Mouse (Mus musculus) lung, embryonic 16.5 days (tissue): ENCODE measurements around the gene Hist1h2ag. TPM values are rescaled to one million over a fixed set of nuclear protein-coding genes. Genes with fewer than 3 reads are reported as not detected.

Experiments used
- ATAC-seq: fragments of 200-750 bp; cut with Nextera tagmentation; 2 replicates; pipeline ENCODE4 v1.8.0; 2017; ENCODE audit warnings: low read depth, mild to moderate bottlenecking, moderate library complexity
- H3K27ac ChIP-seq: fragments of 300-500 bp; sonication (generic); 2 replicates; pipeline ENCODE4 v1.5.1; 2014; ENCODE audit warnings: mild to moderate bottlenecking, control low read depth, low read length
- H3K27me3 ChIP-seq: fragments of 300-500 bp; sonication (generic); 2 replicates; pipeline ENCODE4 v1.6.1; 2014; ENCODE audit warnings: low read depth, low read length, mixed read lengths; ENCODE audit not compliant: control insufficient read depth, insufficient read depth
- H3K36me3 ChIP-seq: fragments of 300-500 bp; sonication (generic); 2 replicates; pipeline ENCODE4 v1.6.1; 2014; ENCODE audit warnings: low read length; ENCODE audit not compliant: control insufficient read depth, insufficient read depth
- H3K4me1 ChIP-seq: fragments of 300-500 bp; sonication (generic); replicated peaks from 2 replicates; pipeline ENCODE4 v1.6.1; 2014; ENCODE audit warnings: low read length, mixed read lengths; ENCODE audit not compliant: control insufficient read depth, insufficient read depth
- H3K4me2 ChIP-seq: fragments of 300-500 bp; sonication (generic); 2 replicates; pipeline ENCODE4 v1.6.1; 2014; ENCODE audit warnings: low read depth, low read length, control low read depth
- H3K4me3 ChIP-seq: fragments of 300-500 bp; sonication (generic); 2 replicates; pipeline ENCODE4 v1.5.1; 2014; ENCODE audit warnings: mild to moderate bottlenecking, low read length, control low read depth
- H3K9ac ChIP-seq: fragments of 300-500 bp; sonication (generic); 2 replicates; pipeline ENCODE4 v1.6.1; 2014; ENCODE audit warnings: low read length, control low read depth
- H3K9me3 ChIP-seq: fragments of 300-500 bp; sonication (generic); 2 replicates; pipeline ENCODE4 v1.6.1; 2016; ENCODE audit warnings: low read length; ENCODE audit not compliant: control insufficient read depth
- WGBS: fragments of 180-500 bp; shearing (Covaris S2); extraction: QIAGEN DNeasy Blood & Tissue Kit; methylation state at CpG from one replicate; pipeline ENCODE4 v1.1.7; 2014; 5-methylcytosine and 5-hydroxymethylcytosine counted together
- microRNA-seq: library from miRNA; unstranded; fragments of <30 nt; microRNA quantifications from one replicate; pipeline ENCODE4, GENCODE M21; 2016
- polyA plus RNA-seq: library from polyadenylated mRNA; unstranded; fragments of >200 nt; fragmentation: Nextera tagmentation; extraction: Ambion mirVana; gene quantifications from 2 replicates; pipeline ENCODE4 v1.2.1, GENCODE M21; 2015

The Hist1h2ag gene
- polyA plus RNA-seq, 1 experiment from 2014 or later, result 53.7 TPM

DNA sequence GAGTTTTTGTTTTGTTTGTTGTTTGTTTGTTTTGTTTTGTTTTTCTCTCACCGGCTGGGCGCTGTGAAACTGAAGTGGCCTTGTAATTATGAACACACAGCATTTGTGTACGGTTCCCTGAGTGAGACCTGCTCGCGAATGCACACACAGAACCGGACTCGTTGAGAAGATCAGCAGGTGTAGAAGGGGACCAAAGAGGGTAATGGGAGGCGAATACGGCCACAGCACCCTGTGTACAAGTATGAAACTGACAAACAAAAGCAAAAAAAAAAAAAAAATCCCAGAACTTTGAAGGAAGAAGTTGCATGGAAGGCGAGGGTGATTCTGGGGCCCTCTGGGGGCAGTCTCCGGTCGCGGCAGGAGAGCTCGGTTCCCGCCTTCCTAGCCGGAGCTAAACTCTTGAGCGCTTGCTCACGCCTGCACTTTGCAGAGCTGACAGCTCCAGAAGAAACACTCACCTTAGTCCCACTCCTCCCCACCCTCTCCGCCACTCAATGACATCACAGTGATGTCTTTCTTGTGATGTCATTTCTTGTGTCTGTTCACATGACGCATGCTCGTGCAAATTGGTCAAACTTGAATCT lies 47.3 kb downstream of the Hist1h2ag start:
- Histone ChIP-seq H3K27me3 (peaks cover 37% of the 10 kb centered on the region), H3K4me2 (peak overlapping the region; percentile 84), H3K9ac (peak overlapping the region; percentile 43; the same call in 1 of the 2 replicates), H3K27ac (no peak overlapping the region), H3K4me3 (peak overlapping the region; percentile 55), H3K9me3 (no peaks in the 10 kb centered on the region), H3K36me3 (no peaks in the 10 kb centered on the region), H3K4me1 (peaks cover 10% of the 10 kb centered on the region; the same call in 1 of the 2 replicates)
- ATAC-seq, result peak; percentile 75
- WGBS, result under 1% methylated on average over 21 of the region's 21 CpGs

DNA sequence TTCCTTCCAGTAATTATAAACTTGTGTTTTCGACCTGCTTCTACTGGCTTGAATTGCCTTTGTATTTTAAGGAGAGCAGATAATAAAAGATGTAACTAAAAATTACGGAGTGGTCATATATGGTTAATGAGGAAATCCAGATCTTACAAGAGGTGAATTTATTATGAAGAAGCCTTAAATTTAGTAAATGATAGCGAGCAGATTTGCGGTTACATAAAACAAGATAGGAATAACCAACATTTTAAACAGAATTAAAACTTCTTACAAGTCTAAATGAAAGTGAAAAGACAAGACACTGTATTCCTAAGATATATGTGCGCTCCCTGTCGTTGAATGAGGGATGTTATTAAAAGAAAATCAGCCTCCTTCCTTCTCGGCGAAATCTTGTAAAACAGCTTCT lies 47.8 kb downstream of the Hist1h2ag start:
- Histone ChIP-seq H3K36me3 (no peaks in the 10 kb centered on the region), H3K4me3 (peak overlapping the region; percentile 55), H3K9ac (peak overlapping the region; percentile 43; the same call in 1 of the 2 replicates), H3K4me2 (peak overlapping the region; percentile 84), H3K4me1 (peaks cover 10% of the 10 kb centered on the region; the same call in 1 of the 2 replicates), H3K27me3 (peaks cover 33% of the 10 kb centered on the region), H3K9me3 (no peaks in the 10 kb centered on the region), H3K27ac (no peak overlapping the region)
- 3% methylated on average over 8 of the region's 8 CpGs for WGBS
- ATAC-seq, result no peak

DNA sequence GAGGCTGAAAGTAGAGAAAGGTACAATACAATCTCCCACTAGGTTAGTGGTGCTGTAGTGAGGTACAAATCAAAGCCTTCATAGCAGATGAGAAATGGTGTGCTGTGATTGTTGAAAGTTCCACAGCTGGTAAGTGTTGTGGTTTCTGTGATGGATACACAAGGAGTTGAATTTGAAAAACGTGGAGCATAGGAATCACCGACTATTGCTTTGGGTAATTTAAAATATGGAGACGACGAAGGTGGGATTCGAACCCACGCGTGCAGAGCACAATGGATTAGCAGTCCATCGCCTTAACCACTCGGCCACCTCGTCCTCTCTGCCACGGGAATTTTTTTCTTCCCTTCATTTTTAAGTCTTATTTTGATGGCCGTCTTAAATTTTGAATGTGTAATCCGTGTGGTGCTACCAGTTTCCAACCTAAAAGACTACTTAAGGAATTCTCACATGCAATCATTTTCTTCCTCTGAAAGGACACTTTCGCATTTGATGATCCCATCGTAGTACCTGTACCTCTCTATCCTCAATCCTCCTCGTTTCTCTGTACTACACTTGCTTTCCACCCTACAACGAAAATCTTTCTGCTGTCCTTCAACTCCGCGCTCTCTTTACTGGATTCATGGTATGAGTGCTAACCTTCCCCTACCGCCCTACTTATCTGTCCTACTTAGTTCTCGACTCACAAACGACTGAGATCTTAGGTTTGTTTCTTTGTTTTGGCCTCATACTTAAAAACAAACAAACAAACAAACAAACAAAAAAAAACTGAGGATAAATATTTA lies 48.6 kb downstream of the Hist1h2ag start:
- Histone ChIP-seq H3K27ac (no peak overlapping the region), H3K9me3 (no peaks in the 10 kb centered on the region), H3K9ac (no peak overlapping the region), H3K4me3 (no peak overlapping the region), H3K27me3 (peaks cover 26% of the 10 kb centered on the region), H3K36me3 (no peaks in the 10 kb centered on the region), H3K4me2 (peak overlapping the region; percentile 13), H3K4me1 (peaks cover 10% of the 10 kb centered on the region; the same call in 1 of the 2 replicates)
- no peak for ATAC-seq
- WGBS, result 4% methylated on average over 22 of the region's 22 CpGs

DNA sequence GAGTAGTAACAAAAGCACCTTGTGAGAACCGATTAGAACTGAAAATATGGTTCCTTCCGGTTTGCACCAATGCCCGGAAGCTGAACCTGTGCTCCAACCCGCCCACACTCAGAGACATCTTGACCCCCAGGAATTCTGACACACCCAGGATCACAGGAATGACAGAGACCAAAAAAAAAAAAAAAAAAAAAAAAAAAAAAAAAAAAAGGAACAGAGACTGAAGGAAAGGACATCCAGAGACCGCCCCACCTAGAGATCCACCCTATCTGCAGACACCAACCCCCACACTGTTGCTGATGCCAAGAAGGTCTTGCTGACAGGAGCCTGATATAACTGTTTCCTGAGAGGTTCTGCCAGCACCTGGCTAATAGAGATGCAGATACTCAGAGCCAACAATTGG lies 50.2 kb downstream of the Hist1h2ag start:
- Histone ChIP-seq H3K4me1 (peaks cover 10% of the 10 kb centered on the region; the same call in 1 of the 2 replicates), H3K9me3 (no peaks in the 10 kb centered on the region), H3K4me3 (no peak overlapping the region), H3K9ac (no peak overlapping the region), H3K36me3 (no peaks in the 10 kb centered on the region), H3K27ac (no peak overlapping the region), H3K27me3 (peaks cover 11% of the 10 kb centered on the region), H3K4me2 (no peak overlapping the region)
- WGBS, result 80% methylated on average over 5 of the region's 5 CpGs
- ATAC-seq, result no peak

Small RNA genes lying within 50 kb of the gene (microRNA-seq; reads per million reads assigned to microRNA genes)
- gene Gm26300 (not detected), gene Gm44390 (not detected), gene Gm44486 (not detected)

Other genes with a start within 250 kb of the Hist1h2ag start
- gene Hist1h2bq, start 232.7 kb downstream of the Hist1h2ag start, polyA plus RNA-seq, result 24.2 and 25.0 TPM in 2 replicates
- 3.4 TPM in 1 of 2 replicates, not detected in the other for gene Hist1h2ao, start 232.5 kb downstream of the Hist1h2ag start, polyA plus RNA-seq
- not detected in 2 replicates for gene Hist1h4m, start 231.2 kb downstream of the Hist1h2ag start, polyA plus RNA-seq
- gene Hist1h4n, start 210.7 kb downstream of the Hist1h2ag start, polyA plus RNA-seq, result 19.0 and 22.4 TPM in 2 replicates
- 3,144 and 3,910 TPM in 2 replicates for gene Hist1h2ap, start 209.4 kb downstream of the Hist1h2ag start, polyA plus RNA-seq
- 26.3 and 29.0 TPM in 2 replicates for gene Hist1h2br, start 209.2 kb downstream of the Hist1h2ag start, polyA plus RNA-seq
- 7.9 and 12.5 TPM in 2 replicates for gene Zfp184, start 97.8 kb downstream of the Hist1h2ag start, polyA plus RNA-seq
- gene Pom121l2, start 61.8 kb downstream of the Hist1h2ag start, polyA plus RNA-seq, result 0.16 and 0.18 TPM in 2 replicates
- 10.0 and 26.0 TPM in 2 replicates for gene Prss16, start 33.2 kb downstream of the Hist1h2ag start, polyA plus RNA-seq
- gene Hist1h2ah, start 7.4 kb downstream of the Hist1h2ag start, polyA plus RNA-seq, result 2.3 and 15.3 TPM in 2 replicates
- 6.6 and 7.3 TPM in 2 replicates for gene Hist1h2bk, start 7.1 kb downstream of the Hist1h2ag start, polyA plus RNA-seq
- gene Hist1h4i, start 1.6 kb downstream of the Hist1h2ag start, polyA plus RNA-seq, result 23.6 and 24.3 TPM in 2 replicates
- 12.9 and 16.4 TPM in 2 replicates for gene Hist1h2bj, start 270 bp upstream of the Hist1h2ag start, polyA plus RNA-seq
- gene Vmn1r188, start 41.5 kb upstream of the Hist1h2ag start, polyA plus RNA-seq, result not detected in 2 replicates
- not detected in 2 replicates for gene Vmn1r189, start 62.9 kb upstream of the Hist1h2ag start, polyA plus RNA-seq
- not detected in 2 replicates for gene Vmn1r191, start 141.0 kb upstream of the Hist1h2ag start, polyA plus RNA-seq
- gene Vmn1r192, start 148.2 kb upstream of the Hist1h2ag start, polyA plus RNA-seq, result not detected in 2 replicates
- gene Vmn1r193, start 180.2 kb upstream of the Hist1h2ag start, polyA plus RNA-seq, result not detected in 2 replicates
- not detected in 2 replicates for gene Vmn1r194, start 201.3 kb upstream of the Hist1h2ag start, polyA plus RNA-seq
- gene Vmn1r195, start 227.6 kb upstream of the Hist1h2ag start, polyA plus RNA-seq, result not detected in 2 replicates
- not detected in 2 replicates for gene Vmn1r196, start 247.0 kb upstream of the Hist1h2ag start, polyA plus RNA-seq